Mouse (Mus musculus) megakaryocyte, adult 5-6 weeks (primary cell): ENCODE measurements around the gene Macrod2. TPM values are rescaled to one million over a fixed set of nuclear protein-coding genes. Genes with fewer than 3 reads are reported as not detected.

Source experiments
- ATAC-seq: 2 replicates; pipeline ENCODE4 v1.8.0; 2016; ENCODE audit warnings: mild to moderate bottlenecking, inconsistent platforms; ENCODE audit not compliant: poor library complexity, severe bottlenecking
- total RNA-seq, 2 experiments: library from RNA; stranded (forward) in 1 of 2; stranded (reverse) in 1 of 2; fragments of 153-499, 151-499 nt in 1 of 2; fragments of 221-1000, 200-1000 nt in 1 of 2; gene quantifications; 2 replicates each; pipeline versions ENCODE4 v1.2.3 to v1.2.4; 2015 to 2017

Macrod2 gene
- total RNA-seq, 2 experiments from 2014 or later, result 0.31 to 1.7 TPM

DNA sequence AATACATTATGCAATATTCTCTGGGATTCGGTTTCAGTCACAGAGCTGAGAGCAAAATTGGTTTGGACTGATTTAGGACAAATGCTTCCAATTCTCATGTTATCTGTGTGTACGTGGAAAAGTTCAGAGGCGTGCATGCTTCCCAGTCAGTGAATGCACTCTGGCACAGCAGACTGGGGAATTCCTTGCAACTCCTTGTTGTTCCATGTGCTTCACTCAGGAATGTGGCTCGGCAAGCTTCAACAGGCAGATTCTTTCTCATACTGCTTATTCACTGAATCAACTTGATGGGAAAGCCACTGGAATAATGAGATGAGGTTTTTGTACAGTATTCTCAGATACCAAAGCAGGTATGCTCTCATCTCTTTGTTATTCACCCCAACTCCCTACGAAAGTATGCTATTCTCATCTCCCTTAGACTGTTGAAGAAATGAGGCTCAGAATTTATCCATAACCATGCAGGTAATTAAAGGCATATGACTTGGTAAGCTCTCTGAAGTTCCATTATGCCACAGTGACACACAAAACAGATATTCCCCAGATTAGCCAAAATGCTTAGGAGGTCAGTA is 884.1 kb downstream of the Macrod2 start:
- ATAC-seq, result no peak

DNA sequence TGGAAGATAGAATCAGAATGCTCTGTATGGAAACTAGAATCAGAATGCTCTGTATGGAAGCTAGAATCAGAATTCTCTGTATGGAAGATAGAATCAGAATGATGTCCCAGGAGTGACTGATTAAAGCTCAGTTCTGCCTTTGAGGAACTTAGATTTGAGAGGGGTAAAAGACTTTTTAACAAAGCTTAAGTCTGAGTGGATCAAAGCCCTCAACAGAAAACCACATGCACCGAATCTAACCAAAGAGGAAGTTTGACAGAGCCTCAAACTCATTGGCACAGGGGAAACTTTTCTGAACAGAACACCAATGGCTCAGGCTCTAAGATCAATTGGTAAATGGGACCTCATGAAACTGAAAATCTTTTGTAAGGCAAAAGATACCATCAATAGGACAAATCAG is 885.7 kb downstream of the Macrod2 start:
- no peak for ATAC-seq

DNA sequence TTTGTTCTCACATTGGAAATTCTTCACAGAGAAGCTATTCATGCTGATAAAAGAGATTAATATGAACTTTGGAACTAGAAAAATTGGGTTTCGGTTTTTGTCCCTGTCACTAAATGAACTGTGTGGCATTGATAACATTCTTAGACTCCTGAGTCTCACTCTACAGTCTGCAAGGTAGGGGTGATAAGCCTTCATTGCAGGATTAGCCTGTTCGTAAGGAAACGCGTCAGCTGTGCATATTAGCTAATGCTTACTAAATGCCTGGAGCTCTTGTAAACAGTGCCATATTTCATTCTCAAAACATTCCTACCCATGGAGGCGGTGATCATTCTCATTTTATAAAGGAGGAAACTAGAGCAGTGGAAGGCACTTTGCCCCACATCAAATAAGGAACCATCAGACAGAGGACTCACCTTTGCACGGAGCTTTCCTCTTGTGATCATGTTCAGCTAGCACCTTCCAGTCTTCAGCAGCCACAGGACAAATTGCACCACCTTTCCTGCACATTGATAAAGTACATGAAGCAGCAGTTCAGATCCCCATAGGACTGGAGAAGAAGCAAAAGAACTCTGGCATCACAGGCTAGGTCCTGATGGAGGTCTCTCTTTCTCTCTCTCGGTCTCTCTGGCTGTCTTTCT is 891.1 kb downstream of the Macrod2 start:
- no peak for ATAC-seq

DNA sequence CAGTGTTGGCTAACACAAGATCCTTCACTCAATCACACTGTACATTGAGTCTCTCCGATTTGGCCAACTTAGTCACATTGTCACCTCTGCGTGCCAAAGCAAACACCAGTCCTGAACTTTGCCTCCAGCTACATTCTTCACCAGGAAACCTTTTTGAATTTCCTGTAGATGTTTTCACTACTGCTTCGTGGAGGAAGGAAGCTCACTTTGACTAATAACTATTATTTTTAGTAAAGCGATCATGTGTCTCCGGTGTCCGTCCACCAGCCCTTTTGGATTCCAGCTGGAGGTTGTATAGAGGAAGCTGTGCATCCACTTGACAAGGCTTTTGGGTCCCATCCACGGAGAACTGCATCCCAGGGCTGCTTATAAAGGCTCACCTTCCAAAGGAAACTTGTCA is 893.4 kb downstream of the Macrod2 start:
- no peak for ATAC-seq

DNA sequence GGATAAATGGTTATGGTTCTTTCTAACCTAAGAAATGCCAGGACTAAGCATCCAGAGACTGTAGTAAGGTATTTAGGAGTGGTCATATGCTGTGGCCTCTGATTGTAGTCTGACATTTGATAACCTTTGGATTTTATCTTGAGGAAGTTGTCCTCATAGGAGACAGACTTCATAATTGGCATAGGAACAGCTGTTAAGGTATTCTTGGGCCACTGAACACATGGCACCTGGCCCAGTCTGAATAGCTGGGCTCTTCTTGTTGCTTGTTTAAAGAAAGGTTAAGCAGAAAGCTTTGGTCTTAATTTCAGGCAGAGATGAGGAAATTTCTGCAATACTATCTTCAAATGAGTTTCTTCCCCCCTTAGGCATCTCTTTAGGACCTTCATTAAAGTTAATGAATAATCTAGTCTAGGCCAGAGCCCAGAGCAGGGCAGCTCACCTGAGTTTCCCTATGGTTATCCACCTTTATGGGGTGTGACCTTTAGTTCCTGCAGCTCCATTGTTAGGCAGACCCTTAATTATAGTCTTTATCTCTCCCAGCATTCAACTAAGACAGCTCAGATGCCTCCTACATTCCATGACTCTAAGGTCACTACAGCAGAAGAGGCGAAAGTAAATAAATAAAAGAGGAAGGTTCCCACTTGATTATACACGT is 894.1 kb downstream of the Macrod2 start:
- ATAC-seq, result no peak

DNA sequence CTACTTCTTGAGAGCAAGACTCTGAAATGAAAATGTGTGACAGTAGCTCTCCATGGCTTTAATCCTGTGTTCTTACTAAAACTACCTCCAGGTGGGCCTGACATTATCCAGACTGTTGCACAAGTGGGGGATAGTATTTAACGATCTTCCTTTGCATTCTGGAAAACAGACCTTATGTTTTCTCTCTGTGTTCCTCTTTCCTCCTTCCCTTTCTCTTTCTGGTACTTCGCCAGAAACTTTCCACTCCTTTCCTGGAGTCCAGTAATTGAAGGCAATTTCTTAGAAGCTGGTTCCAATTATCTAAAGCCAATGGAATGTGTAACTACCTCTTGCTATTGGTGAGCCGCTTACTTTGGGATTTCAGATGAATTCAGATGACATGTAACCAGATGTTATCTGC is 897.7 kb downstream of the Macrod2 start:
- no peak for ATAC-seq

DNA sequence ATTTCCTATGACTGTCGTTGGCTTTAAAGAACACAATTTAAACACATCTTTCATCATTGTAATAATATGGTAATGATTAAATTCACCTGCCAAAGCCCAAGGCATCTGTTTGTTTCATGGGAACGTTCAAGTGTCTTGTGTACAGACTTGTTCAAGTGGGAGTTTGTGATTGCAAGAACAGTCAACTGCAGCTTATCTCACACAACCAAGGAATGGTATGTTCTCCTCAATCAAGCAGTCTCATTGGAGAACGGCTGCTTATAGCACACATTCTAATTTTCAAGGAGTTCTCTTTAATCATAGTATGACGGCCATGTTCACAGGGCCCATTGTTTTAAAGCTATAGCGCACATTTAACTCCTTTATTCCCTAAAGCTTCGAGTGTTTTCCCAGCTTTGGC is 904.1 kb downstream of the Macrod2 start:
- no peak for ATAC-seq

DNA sequence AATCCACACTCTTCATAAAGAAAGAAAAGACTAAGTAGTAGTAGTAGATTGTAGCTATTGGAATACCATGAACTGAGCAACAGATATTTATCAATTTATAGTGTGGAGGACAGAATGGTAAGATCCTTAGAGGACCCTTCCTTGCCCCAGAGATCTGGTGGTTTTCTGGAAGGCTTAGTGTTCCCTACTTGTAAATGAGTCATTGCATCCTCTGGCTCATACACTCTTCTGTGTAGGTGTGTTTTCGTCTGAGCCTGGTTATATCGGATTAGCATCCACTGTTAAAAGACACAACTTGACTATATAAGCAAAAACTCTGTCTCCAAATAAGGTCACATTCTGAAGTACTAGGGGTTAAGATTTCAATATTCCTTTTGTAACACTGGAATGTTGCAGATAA is 905.9 kb downstream of the Macrod2 start:
- ATAC-seq, result no peak

DNA sequence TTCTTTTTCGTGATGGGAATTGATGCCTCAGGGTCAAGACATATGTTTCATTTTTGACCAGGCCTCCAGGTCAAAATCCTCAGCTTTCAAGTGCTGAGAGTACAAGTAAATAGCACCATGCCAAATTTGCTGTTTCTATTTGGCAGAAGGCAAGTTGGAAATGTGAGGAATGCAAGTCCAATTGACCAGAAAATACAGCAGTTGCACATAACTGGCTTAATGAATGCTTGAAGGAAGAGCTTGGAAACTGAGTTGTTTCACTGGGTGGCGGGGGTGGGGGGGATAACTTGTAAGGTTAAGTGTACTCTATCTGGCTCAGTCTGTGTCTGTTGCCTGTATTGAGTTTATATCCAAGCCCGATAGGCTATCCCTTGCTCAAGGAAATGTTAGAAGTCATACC is 913.3 kb downstream of the Macrod2 start:
- no peak for ATAC-seq

DNA sequence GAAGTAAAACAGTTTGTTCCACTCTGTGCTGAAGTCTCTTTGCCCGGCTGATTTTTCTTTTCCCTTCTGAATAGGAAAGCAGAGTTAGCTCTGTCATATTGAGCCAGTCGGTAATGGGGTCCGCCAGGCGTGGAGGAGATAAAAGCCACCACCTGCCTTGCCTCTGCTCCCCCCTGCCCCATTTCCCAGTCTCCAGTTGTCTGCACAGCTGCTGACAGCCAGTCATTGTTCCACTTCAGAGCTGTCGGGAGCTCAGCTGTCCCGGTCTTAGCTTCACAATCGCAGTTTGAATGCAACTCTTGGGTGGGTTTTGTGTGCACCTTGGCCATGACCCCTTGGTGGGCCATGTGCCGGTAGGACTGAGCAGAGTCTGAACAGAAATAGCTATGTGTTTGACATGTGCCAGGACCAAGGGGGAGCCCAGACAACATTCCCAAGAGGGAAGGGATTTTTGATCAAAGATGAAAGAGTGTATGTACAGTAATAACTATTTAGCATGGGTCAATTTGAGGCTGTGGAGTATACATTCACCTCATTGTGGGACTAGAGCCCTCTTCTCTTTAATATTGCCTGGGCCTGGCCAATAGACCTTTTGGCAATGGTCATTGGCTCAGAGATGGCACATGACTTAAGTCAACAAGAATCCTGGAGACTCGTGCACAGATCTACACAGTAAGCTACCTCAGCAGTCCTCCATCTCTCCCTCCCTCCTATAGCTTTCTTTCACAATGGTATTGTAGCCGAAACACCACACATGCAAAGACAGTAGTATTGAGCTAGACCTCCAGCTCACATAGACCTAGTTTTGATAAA is 917.2 kb downstream of the Macrod2 start:
- ATAC-seq, result no peak

DNA sequence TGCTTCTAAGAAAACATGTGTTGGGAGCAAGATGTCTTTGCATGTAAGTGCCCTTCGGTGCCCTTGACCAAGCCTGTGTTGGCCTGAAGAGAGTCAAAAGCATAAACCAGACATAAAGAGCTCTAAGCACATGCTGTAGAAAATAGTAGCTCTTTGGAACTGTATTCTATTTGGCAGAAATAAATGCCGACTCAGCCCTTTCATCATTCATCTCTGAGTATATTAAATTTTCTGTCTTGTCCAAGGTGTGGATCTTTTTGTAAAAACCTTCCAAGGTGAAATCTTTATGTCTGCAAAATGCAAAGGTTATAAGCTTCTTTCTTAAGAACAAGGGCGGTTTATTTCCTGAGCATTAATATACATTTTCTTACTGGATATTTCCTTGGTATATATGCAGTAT is 920.2 kb downstream of the Macrod2 start:
- ATAC-seq, result no peak

DNA sequence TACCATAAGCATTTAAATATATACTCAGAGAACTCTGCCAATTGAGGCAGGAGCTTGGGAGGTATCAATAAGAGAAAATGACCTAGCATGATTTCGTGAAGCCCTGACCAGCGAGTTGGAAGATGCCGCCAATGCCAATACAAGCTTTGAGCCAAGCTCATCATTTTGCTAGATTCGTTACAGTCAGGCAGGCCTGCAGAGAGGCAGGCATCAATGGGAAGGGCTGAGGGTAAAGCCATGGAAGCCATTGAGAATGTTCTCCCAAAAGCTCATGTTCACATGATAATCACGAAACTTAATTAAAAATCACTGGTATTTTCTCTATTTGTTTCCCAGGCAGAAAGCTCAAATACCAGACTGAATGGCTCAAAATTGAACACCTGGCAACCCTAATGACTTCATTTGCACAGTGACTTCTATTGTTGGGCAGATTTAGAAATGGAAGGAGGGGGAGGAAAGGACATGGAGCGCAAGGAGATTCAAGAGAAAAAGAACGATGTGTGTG is 928.9 kb downstream of the Macrod2 start:
- no peak for ATAC-seq

DNA sequence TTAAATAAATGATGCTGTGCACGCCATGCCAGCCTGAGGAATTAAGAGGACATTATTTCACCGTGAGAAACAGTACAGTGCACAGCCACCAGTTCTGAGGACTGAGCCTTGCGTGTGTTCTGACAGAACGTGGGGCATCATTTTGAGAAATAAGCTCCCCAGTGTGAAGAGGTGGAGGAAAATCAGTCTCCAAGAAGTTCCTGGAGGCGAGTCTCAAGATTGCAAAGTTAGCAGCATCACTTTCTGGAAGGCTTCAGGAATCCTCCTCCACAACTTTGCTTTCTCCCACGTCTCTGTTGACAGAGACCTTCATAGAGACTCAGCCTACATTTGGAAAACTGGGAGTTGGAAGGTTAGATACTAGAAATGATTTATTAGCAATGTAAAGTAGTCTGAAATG is 932.2 kb downstream of the Macrod2 start:
- ATAC-seq, result no peak

DNA sequence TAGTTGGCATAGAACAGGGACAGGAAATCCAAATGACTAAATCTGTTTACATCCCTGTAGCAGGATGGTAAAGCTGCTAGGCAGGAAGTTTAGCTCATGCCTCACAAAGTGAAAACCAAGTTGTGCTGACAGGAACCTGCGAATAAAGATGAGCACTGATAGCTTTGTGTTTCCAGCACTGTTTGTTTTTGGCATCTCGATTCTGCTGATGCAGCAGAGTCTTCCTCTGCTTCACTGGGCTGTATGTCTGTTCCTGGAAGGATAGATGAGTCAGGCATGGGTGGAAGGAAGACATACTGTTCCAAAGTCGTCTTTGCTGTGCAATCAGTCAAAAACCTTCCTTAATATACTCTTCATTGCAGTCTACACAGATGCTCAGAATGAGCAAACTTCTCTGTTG is 942.6 kb downstream of the Macrod2 start:
- no peak for ATAC-seq

DNA sequence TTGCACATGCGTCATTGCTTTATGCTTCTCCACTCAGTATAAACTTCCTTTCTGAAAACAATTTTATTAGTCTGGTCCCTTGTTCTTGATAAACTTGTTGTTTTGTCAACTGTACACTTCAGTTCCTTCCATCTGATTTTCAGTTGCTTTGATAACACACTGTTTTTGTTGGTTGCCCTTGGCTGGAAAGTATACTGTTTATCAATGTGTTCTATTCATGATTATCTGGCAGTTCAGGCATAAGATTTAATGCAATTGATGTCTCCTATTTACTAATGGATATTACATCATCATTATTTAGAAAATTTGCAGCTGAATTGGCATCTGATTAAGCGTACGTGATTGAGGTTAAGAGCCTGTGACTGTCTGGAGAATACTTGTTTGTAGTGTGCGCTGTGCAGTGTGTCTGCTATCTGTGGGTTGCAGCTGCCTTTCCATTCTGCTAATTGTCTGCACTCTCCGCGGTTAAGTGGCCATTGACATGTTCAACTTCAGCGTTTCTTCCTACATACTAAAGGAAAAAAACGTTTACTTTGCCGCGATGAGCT is 949.0 kb downstream of the Macrod2 start:
- no peak for ATAC-seq

DNA sequence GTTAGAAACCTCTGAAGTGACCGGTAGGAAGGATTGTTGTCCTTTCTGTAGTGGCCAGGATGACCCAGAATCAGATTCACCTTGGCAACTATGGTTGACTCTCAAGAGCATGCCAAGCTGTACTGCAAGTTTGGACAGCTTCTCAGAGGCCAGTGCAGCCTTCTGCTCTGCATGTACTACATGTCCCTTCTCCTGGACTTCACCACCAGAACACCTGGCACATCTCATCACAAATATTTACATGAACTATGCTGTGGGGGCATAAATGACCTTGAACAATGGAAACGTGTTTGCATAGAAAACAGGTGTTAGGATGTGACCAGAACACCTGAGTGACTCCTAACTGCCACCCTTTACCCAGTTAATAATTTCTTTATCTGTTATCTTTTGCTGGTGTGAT is 957.5 kb downstream of the Macrod2 start:
- no peak for ATAC-seq

DNA sequence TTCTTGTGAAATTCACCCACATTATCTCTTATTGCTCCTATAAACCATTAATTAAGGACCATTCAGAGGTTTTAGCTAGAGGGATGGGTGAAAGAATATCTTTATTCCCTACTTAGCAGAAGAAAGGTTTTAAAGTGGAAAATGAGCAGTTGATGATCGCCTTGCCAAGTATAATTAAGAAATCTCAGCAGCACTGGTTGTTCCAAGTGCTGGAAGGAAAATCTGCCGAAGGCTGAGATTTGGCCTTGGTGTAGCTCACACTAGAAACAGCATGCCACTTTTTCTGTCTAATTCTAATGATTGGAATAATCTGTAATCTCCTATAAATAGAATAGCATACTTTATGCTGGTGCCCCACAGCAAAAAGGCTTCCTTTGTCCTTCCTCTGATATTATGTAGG is 993.5 kb downstream of the Macrod2 start:
- no peak for ATAC-seq

DNA sequence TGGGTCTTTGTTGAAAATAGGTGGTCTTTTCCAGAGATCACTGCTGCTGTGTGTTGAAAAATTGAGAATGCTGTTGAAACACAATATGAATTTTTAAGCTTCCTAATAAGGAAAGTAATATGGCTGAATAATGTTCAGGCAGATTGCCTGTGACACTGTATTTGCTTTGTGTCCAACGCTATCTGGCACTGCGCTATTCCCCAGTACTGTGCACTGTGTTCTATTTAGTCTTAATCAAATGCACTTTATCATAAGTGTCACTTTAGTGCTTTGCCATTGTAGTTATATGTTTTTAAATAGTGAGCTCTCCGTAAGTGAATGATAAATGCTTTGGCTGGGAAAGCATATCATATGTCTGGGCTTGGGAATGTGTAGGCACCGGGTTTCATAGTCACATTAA is 996.1 kb downstream of the Macrod2 start:
- no peak for ATAC-seq

DNA sequence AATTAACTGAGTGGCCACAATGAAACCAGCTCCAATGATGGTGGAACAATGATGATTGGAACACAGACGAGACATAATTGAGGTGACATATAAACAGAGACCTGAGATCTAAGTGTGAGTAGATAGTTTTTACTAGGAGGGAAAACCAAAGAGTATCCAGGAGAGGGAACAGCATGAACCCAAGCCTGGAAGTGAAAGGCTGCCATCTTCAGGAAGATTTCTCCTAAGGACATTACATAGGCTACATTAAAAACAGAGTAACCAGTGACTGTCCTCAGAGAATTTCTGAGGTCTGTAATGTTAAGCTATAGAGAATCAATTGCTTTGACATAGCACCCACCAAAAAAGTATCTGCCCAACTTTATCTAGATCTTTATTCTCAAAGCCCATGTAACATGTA is 999.7 kb downstream of the Macrod2 start:
- ATAC-seq, result no peak

DNA sequence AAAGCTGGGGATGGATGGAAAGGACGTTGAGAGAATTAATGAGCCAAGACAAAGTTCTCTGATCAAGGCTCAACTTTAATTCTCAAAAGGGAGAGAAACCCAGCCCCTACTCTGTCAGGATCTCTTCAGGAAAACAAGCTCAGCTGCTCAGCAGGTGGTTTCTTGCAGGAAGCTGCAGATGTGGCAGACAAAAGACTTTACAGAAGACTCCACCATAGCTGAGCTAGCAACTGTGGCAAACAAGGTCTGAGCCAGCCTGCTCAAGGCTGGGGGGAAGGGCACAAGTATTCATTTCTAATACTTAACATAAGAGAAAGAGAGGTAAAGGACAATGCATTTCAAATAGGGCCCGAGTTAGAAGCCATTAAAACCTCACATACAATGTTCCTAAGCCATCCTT is 1013.7 kb downstream of the Macrod2 start:
- ATAC-seq, result no peak

DNA sequence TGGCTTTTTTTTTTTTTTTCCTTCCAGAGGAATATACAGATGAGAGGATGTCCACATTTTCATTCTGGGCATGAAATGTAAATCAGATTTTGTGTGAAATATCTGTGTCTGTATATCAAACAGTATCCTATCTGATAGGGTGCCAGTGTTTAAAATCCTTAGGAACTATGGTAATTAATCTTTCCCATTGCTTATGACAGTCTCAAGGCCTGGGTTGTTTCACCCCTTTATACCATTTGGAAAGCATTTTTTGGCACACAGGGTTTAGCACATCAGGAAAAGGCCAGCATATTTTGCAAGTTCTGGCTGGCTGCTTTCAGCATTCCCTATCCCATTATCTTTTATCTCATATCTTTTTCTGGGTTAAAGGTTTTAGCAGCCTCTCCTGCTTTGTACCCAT is 1021.3 kb downstream of the Macrod2 start:
- ATAC-seq, result no peak
